Mouse (Mus musculus) limb, embryonic 13.5 days (tissue): ENCODE measurements around the gene Hpse. TPM values are rescaled to one million over a fixed set of nuclear protein-coding genes. Genes with fewer than 3 reads are reported as not detected.

Experiments used
- ATAC-seq: fragments of 200-750 bp; cut with Nextera tagmentation; 2 replicates; pipeline ENCODE4 v1.8.0; 2017; ENCODE audit warnings: low read depth, moderate number of reproducible peaks, moderate TSS enrichment; ENCODE audit not compliant: low FRiP score
- H3K27ac ChIP-seq: fragments of 300-500 bp; sonication (generic); 2 replicates; pipeline ENCODE4 v1.5.1; 2015; ENCODE audit warnings: inconsistent platforms, mild to moderate bottlenecking, moderate library complexity
- H3K27me3 ChIP-seq: fragments of 300-500 bp; sonication (generic); 2 replicates; pipeline ENCODE4 v1.6.1; 2015; ENCODE audit warnings: mild to moderate bottlenecking, inconsistent platforms
- H3K36me3 ChIP-seq: fragments of 300-500 bp; sonication (generic); 2 replicates; pipeline ENCODE4 v1.6.1; 2015; ENCODE audit warnings: inconsistent platforms, mild to moderate bottlenecking, moderate library complexity
- H3K4me1 ChIP-seq: fragments of 300-500 bp; sonication (generic); 2 replicates; pipeline ENCODE4 v1.6.1; 2015; ENCODE audit warnings: inconsistent platforms
- H3K4me2 ChIP-seq: fragments of 300-500 bp; sonication (generic); replicated peaks from 2 replicates; pipeline ENCODE4 v1.6.1; 2015; ENCODE audit warnings: inconsistent platforms, mild to moderate bottlenecking, moderate library complexity
- H3K4me3 ChIP-seq: fragments of 300-500 bp; sonication (generic); 2 replicates; pipeline ENCODE4 v1.5.1; 2015; ENCODE audit warnings: moderate library complexity, mild to moderate bottlenecking, inconsistent platforms
- H3K9ac ChIP-seq: fragments of 300-500 bp; sonication (generic); 2 replicates; pipeline ENCODE4 v1.6.1; 2015; ENCODE audit warnings: mild to moderate bottlenecking, inconsistent platforms
- H3K9me3 ChIP-seq: fragments of 300-500 bp; sonication (generic); 2 replicates; pipeline ENCODE4 v1.6.1; 2016; ENCODE audit warnings: inconsistent platforms
- WGBS: fragments of 180-500 bp; shearing (Covaris S2); methylation state at CpG from one replicate; pipeline ENCODE4 v1.1.7; 2015; 5-methylcytosine and 5-hydroxymethylcytosine counted together
- polyA plus RNA-seq: library from polyadenylated mRNA; unstranded; fragments of >200 nt; fragmentation: Nextera tagmentation; extraction: Ambion mirVana; gene quantifications from 2 replicates; pipeline ENCODE4 v1.2.1, GENCODE M21; 2015

Gene Hpse
- polyA plus RNA-seq, 1 experiment from 2014 or later, result 4.0 TPM

- no peaks in the 10 kb centered on the region for H3K27me3 ChIP-seq
- 84% methylated on average over 8 of the region's 8 CpGs for WGBS
Measured at GRCm38 (mm10) chr5:100632540-100633129, 86.9 kb downstream of the Hpse start.

More at GRCm38 (mm10) chr5:100632540-100633129, 86.9 kb downstream of the Hpse start:
- no peak overlapping the region for H3K9ac ChIP-seq
- H3K4me2 ChIP-seq, result no peak overlapping the region
- no peak overlapping the region for H3K27ac ChIP-seq
- H3K36me3 ChIP-seq, result no peaks in the 10 kb centered on the region
- H3K9me3 ChIP-seq, result no peaks in the 10 kb centered on the region
- H3K4me1 ChIP-seq, result no peaks in the 10 kb centered on the region
- no peak overlapping the region for H3K4me3 ChIP-seq
- ATAC-seq, result no peak

Other genes with a start within 250 kb of the Hpse start
- gene Lin54, start 219.1 kb downstream of the Hpse start, polyA plus RNA-seq, result 11.0 and 13.4 TPM in 2 replicates
- gene Cops4, start 201.4 kb downstream of the Hpse start, polyA plus RNA-seq, result 225 and 235 TPM in 2 replicates
- gene Plac8, start 147.5 kb downstream of the Hpse start, polyA plus RNA-seq, result 4.5 and 6.0 TPM in 2 replicates
- gene Coq2, start 44.6 kb downstream of the Hpse start, polyA plus RNA-seq, result 46.4 and 50.8 TPM in 2 replicates
- 19.6 and 21.2 TPM in 2 replicates for gene Helq, start 78.9 kb upstream of the Hpse start, polyA plus RNA-seq
- 178 and 179 TPM in 2 replicates for gene Mrps18c, start 78.9 kb upstream of the Hpse start, polyA plus RNA-seq
- 35.1 and 36.9 TPM in 2 replicates for gene Abraxas1, start 101.2 kb upstream of the Hpse start, polyA plus RNA-seq
- 2.4 and 3.2 TPM in 2 replicates for gene Gpat3, start 126.0 kb upstream of the Hpse start, polyA plus RNA-seq